Mouse (Mus musculus): ENCODE results near the gene Fndc11. TPM values are rescaled to one million over a fixed set of nuclear protein-coding genes. Genes with fewer than 3 reads are reported as not detected.

Fndc11 gene
- total and polyA plus RNA-seq, 3 experiments = not detected

- no peak for DNase-seq (ENCODE audit: low read depth, low spot score)
- no peak overlapping the region for H3K9ac ChIP-seq (ENCODE audit: control insufficient read depth, low read depth, low read length, poor library complexity, severe bottlenecking)
- no peak overlapping the region for H3K4me3 ChIP-seq (ENCODE audit: control insufficient read depth in 1 of 2, insufficient read depth in 1 of 2, low read depth in 2 of 2, low read length in 2 of 2)
- no peaks in the 10 kb centered on the region for H3K9me3 ChIP-seq (replicated peaks; ENCODE audit: insufficient read depth, low read length)
- no peak overlapping the region for H3K27ac ChIP-seq (ENCODE audit: control insufficient read depth, low read depth, low read length)
- H3K79me2 ChIP-seq (ENCODE audit: control insufficient read depth, insufficient read depth, low read length, poor library complexity) = no peaks in the 10 kb centered on the region
- no peaks in the 10 kb centered on the region for H3K27me3 ChIP-seq (ENCODE audit: control insufficient read depth in 1 of 2, insufficient read depth in 2 of 2, low read length in 2 of 2)
- no peaks in the 10 kb centered on the region; a peak in 1 of 4 replicates for H3K36me3 ChIP-seq (ENCODE audit: control insufficient read depth in 1 of 2, insufficient read depth in 2 of 2, low read length in 2 of 2)
- H3K4me1 ChIP-seq (ENCODE audit: control insufficient read depth in 1 of 2, insufficient read depth in 2 of 2, low read length in 2 of 2) = no peaks in the 10 kb centered on the region
- TF ChIP-seq ZMIZ1 (IDR thresholded peaks at IDR 0.05; ENCODE audit: low read depth, low read length) (no peak), CHD2 (IDR thresholded peaks at IDR 0.05; ENCODE audit: low read length) (no peak), MAFK (IDR thresholded peaks at IDR 0.05; ENCODE audit: borderline replicate concordance, low read depth, low read length) (no peak), TBP (IDR thresholded peaks at IDR 0.05; ENCODE audit: low read depth, low read length) (no peak), HCFC1 (IDR thresholded peaks at IDR 0.05; ENCODE audit: low read depth, low read length) (no peak)
These were observed 13.6 kb downstream of the Fndc11 start for GRCm38 (mm10) chr2:181233443-181233842.

- no peak overlapping the region for H3K27ac ChIP-seq (ENCODE audit: control insufficient read depth, low read depth, low read length)
- H3K4me1 ChIP-seq (ENCODE audit: control insufficient read depth in 1 of 2, insufficient read depth in 2 of 2, low read length in 2 of 2) = no peaks in the 10 kb centered on the region
- H3K36me3 ChIP-seq (ENCODE audit: control insufficient read depth in 1 of 2, insufficient read depth in 2 of 2, low read length in 2 of 2) = no peaks in the 10 kb centered on the region; a peak in 1 of 4 replicates
- H3K27me3 ChIP-seq (ENCODE audit: control insufficient read depth in 1 of 2, insufficient read depth in 2 of 2, low read length in 2 of 2) = no peaks in the 10 kb centered on the region
- H3K4me3 ChIP-seq (ENCODE audit: control insufficient read depth in 1 of 2, insufficient read depth in 1 of 2, low read depth in 2 of 2, low read length in 2 of 2) = no peak overlapping the region
- no peak for DNase-seq (ENCODE audit: low read depth, low spot score)
- TF ChIP-seq BHLHE40 (IDR thresholded peaks at IDR 0.05; ENCODE audit: borderline replicate concordance, low read depth, low read length) (no peak), MAFK (IDR thresholded peaks at IDR 0.05; ENCODE audit: borderline replicate concordance, low read depth, low read length) (no peak), ZC3H11A (IDR thresholded peaks at IDR 0.05; ENCODE audit: low read depth, low read length) (no peak), MEF2A (IDR thresholded peaks at IDR 0.05; ENCODE audit: extremely low read depth, insufficient replicate concordance, low read depth, low read length, poor library complexity, severe bottlenecking) (no peak), RAD21 (IDR thresholded peaks at IDR 0.05; ENCODE audit: low read depth, low read length) (no peak), SIN3A (IDR thresholded peaks at IDR 0.05; ENCODE audit: low read length) (no peak), HCFC1 (IDR thresholded peaks at IDR 0.05; ENCODE audit: low read depth, low read length) (no peak), ZNF384 (IDR thresholded peaks at IDR 0.05; ENCODE audit: low read depth, low read length) (no peak), POLR2AphosphoS2 (IDR thresholded peaks at IDR 0.05; ENCODE audit: low read length) (no peak), MAZ (IDR thresholded peaks at IDR 0.05; ENCODE audit: low read depth, low read length) (no peak), TCF12 (IDR thresholded peaks at IDR 0.05; ENCODE audit: low read depth, low read length) (no peak), EP300 (IDR thresholded peaks at IDR 0.05; ENCODE audit: low read depth in 1 of 2, low read length in 2 of 2) (no peak), TAL1 (IDR thresholded peaks at IDR 0.05; ENCODE audit: low read length) (no peak), CTCF (IDR thresholded peaks at IDR 0.05 in 2 of 3, conservative IDR thresholded peaks at IDR 0.05 in 1 of 3; ENCODE audit: control insufficient read depth in 1 of 3, insufficient read depth in 1 of 3, low read depth in 2 of 3, low read length in 3 of 3, poor library complexity in 1 of 3, severe bottlenecking in 1 of 3) (no peak), POLR2A (IDR thresholded peaks at IDR 0.05; ENCODE audit: control insufficient read depth in 1 of 2, insufficient read depth in 1 of 2, low read depth in 1 of 2, low read length in 2 of 2, poor library complexity in 1 of 2) (no peak)
- H3K9me3 ChIP-seq (replicated peaks; ENCODE audit: insufficient read depth, low read length) = no peaks in the 10 kb centered on the region
- no peak overlapping the region for H3K9ac ChIP-seq (ENCODE audit: control insufficient read depth, low read depth, low read length, poor library complexity, severe bottlenecking)
- H3K79me2 ChIP-seq (ENCODE audit: control insufficient read depth, insufficient read depth, low read length, poor library complexity) = no peaks in the 10 kb centered on the region
These were observed 14.9 kb downstream of the Fndc11 start for GRCm38 (mm10) chr2:181234680-181235079.

Data from MEL (cell line).